Mouse (Mus musculus): Measurements from ENCODE around the gene Pgm1. TPM values are rescaled to one million over a fixed set of nuclear protein-coding genes. Genes with fewer than 3 reads are reported as not detected.

The Pgm1 gene
- polyA plus RNA-seq, 1 experiment from 2014 or later, result 53.9 TPM

DNA sequence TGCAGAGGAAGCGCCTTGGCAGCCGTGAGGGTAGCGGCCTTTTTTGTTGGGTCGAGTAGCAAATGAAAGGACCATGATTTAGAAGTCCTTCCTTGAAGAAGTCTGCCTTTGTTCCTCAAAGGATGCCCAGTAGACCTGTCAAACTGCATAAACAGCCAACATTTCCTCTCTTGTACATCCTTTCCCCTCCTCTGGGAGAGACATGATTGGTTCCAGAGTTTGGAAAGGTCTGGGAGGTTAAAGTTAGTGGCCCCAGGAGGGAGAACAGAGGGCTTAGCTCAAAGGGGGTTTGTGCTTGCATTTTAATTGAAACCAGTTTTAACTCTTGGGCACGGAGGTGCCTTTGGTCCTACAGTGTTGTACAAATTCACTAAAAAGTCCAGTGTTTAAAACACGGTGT is 37.3 kb downstream of the Pgm1 start:
- Histone ChIP-seq H3K27me3 (no peaks in the 10 kb centered on the region), H3K9me3 (no peaks in the 10 kb centered on the region), H3K4me1 (replicated peaks) (peaks cover 10% of the 10 kb centered on the region; the same call in 1 of the 2 replicates), H3K27ac (no peak overlapping the region), H3K4me3 (no peak overlapping the region), H3K36me3 (peaks cover 28% of the 10 kb centered on the region), H3K9ac (no peak overlapping the region), H3K4me2 (no peak overlapping the region)
- WGBS, result 81% methylated on average over 6 of the region's 6 CpGs
- ATAC-seq (ENCODE audit: low FRiP score), result no peak

DNA sequence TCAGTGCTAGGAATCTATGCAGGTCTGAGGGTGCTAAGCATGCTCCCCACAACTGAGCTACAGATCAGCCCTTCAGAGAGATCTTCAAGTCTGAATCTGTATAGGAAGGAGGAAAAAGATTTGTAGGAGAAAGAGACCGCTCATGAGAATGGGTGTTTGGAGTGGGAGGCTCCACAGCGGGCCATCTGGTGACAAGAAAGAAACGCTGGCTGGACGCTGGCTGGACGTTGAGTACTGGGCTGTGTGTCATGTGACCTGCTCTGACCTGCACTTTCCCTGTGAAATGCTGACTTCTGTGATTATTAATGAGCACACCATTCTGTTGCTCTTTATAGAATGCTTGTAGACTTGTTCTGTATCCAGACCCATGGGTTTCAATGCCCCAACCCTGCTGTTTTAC is 40.1 kb downstream of the Pgm1 start:
- peaks cover 10% of the 10 kb centered on the region; the same call in 1 of the 2 replicates for H3K4me1 ChIP-seq (replicated peaks)
- H3K27ac ChIP-seq, result no peak overlapping the region
- H3K9me3 ChIP-seq, result no peaks in the 10 kb centered on the region
- peaks cover 21% of the 10 kb centered on the region for H3K36me3 ChIP-seq
- no peaks in the 10 kb centered on the region for H3K27me3 ChIP-seq
- no peak overlapping the region for H3K4me3 ChIP-seq
- no peak overlapping the region for H3K4me2 ChIP-seq
- no peak overlapping the region for H3K9ac ChIP-seq
- ATAC-seq (ENCODE audit: low FRiP score), result no peak
- 29% methylated on average over 5 of the region's 5 CpGs for WGBS

GRCm38 (mm10) chr4:99970097-99970496 is 40.9 kb downstream of the Pgm1 start:
- Histone ChIP-seq H3K27ac (no peak overlapping the region), H3K36me3 (peaks cover 16% of the 10 kb centered on the region), H3K4me2 (no peak overlapping the region), H3K9ac (no peak overlapping the region), H3K4me3 (no peak overlapping the region), H3K27me3 (no peaks in the 10 kb centered on the region), H3K4me1 (replicated peaks) (peaks cover 10% of the 10 kb centered on the region; the same call in 1 of the 2 replicates), H3K9me3 (no peaks in the 10 kb centered on the region)
- no peak for ATAC-seq (ENCODE audit: low FRiP score)
- 62% methylated on average over 4 of the region's 4 CpGs for WGBS

- Histone ChIP-seq H3K9ac (no peak overlapping the region), H3K27me3 (no peaks in the 10 kb centered on the region), H3K4me2 (no peak overlapping the region), H3K36me3 (peaks cover 7% of the 10 kb centered on the region; the same call in 1 of the 2 replicates), H3K9me3 (no peaks in the 10 kb centered on the region), H3K27ac (no peak overlapping the region), H3K4me3 (no peak overlapping the region), H3K4me1 (replicated peaks) (peaks cover 10% of the 10 kb centered on the region; the same call in 1 of the 2 replicates)
- ATAC-seq (ENCODE audit: low FRiP score), result no peak
- WGBS, result 94% methylated on average over 6 of the region's 6 CpGs
Measured at GRCm38 (mm10) chr4:99972886-99973285, 43.7 kb downstream of the Pgm1 start.

DNA sequence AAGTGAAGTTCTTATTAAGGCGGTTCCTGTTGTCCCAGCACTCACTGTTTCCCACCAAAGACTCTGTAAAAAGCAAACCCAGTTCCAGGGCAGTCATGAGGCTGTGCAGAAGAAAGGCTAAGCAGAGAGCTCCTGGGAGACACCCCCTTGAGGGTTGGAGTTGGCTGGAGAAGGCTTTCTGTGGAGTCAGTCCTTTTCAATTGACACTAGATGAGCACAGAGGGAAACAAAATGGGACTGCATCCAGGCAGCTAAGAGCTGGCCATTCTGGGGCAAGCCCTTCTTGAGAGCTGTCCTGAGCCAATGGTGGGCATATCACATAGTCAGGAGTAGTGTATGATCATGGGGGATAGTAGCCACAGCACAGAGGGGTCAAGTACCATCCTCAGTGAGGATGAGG is 44.7 kb downstream of the Pgm1 start:
- Histone ChIP-seq H3K4me2 (no peak overlapping the region), H3K36me3 (peaks cover 7% of the 10 kb centered on the region; the same call in 1 of the 2 replicates), H3K9me3 (no peaks in the 10 kb centered on the region), H3K27ac (no peak overlapping the region), H3K4me3 (no peak overlapping the region), H3K9ac (no peak overlapping the region), H3K4me1 (replicated peaks) (peaks cover 10% of the 10 kb centered on the region; the same call in 1 of the 2 replicates), H3K27me3 (no peaks in the 10 kb centered on the region)
- 93% methylated on average over 1 of the region's 1 CpGs for WGBS
- ATAC-seq (ENCODE audit: low FRiP score), result no peak

GRCm38 (mm10) chr4:99974375-99974774 is 45.2 kb downstream of the Pgm1 start:
- Histone ChIP-seq H3K4me3 (no peak overlapping the region), H3K4me1 (replicated peaks) (peaks cover 7% of the 10 kb centered on the region; the same call in 1 of the 2 replicates), H3K9me3 (no peaks in the 10 kb centered on the region), H3K9ac (no peak overlapping the region), H3K27me3 (no peaks in the 10 kb centered on the region), H3K36me3 (peaks cover 7% of the 10 kb centered on the region; the same call in 1 of the 2 replicates), H3K27ac (no peak overlapping the region), H3K4me2 (no peak overlapping the region)
- ATAC-seq (ENCODE audit: low FRiP score), result no peak
- 73% methylated on average over 5 of the region's 5 CpGs for WGBS

DNA sequence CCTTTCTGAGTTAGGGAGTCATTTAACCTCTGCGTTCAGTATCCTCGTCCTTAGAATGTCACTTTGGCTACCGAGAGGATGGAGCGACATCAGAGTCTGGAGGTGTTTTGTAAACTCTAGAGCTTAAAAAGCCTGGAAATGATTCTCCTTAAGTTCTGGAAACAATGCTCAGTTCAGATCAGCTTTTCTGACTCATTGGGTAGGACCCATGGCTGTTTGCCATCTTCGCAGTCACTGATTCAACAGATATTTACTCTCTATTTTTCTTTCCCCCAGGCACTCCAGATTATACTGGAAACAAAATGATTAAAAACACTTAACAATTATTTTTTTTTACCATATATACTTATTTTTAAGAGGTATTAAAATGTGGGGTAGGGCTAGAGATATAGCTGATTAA is 50.1 kb downstream of the Pgm1 start:
- WGBS, result 93% methylated on average over 5 of the region's 5 CpGs
- no peak overlapping the region for H3K9ac ChIP-seq
- no peaks in the 10 kb centered on the region; the same call in 1 of the 2 replicates for H3K4me1 ChIP-seq (replicated peaks)
- H3K27ac ChIP-seq, result no peak overlapping the region
- H3K27me3 ChIP-seq, result no peaks in the 10 kb centered on the region
- no peaks in the 10 kb centered on the region for H3K9me3 ChIP-seq
- no peak overlapping the region for H3K4me2 ChIP-seq
- no peak for ATAC-seq (ENCODE audit: low FRiP score)
- no peak overlapping the region for H3K4me3 ChIP-seq
- H3K36me3 ChIP-seq, result 0 out of 2 replicates have a peak, but pooled peaks cover 6% of the 10 kb centered on the region

DNA sequence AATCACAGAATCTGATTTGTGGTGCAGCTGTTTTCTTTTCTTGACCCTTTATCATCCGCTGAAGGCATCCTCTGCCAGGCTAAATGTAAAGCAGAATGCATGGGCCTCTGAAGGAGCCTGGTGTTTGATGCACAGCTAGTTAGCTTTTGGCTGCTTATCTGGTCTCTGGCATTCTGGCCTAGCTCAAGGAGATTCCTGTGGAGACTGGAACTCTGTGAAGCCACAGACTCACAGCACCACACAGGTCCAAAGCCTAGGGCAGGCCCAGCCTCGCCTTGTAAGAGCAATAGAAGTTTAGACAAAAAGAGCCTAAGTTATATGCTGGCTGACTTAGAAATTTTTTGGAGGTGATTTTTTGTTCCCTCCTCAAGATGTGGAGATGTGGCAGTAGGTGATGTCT is 52.0 kb downstream of the Pgm1 start:
- Histone ChIP-seq H3K9ac (no peak overlapping the region), H3K27me3 (no peaks in the 10 kb centered on the region), H3K4me2 (no peak overlapping the region), H3K4me3 (no peak overlapping the region), H3K4me1 (replicated peaks) (peaks cover 5% of the 10 kb centered on the region; the same call in 1 of the 2 replicates), H3K36me3 (0 out of 2 replicates have a peak, but pooled peaks cover 6% of the 10 kb centered on the region), H3K27ac (no peak overlapping the region), H3K9me3 (no peaks in the 10 kb centered on the region)
- ATAC-seq (ENCODE audit: low FRiP score), result no peak
- 88% methylated on average over 2 of the region's 2 CpGs for WGBS

DNA sequence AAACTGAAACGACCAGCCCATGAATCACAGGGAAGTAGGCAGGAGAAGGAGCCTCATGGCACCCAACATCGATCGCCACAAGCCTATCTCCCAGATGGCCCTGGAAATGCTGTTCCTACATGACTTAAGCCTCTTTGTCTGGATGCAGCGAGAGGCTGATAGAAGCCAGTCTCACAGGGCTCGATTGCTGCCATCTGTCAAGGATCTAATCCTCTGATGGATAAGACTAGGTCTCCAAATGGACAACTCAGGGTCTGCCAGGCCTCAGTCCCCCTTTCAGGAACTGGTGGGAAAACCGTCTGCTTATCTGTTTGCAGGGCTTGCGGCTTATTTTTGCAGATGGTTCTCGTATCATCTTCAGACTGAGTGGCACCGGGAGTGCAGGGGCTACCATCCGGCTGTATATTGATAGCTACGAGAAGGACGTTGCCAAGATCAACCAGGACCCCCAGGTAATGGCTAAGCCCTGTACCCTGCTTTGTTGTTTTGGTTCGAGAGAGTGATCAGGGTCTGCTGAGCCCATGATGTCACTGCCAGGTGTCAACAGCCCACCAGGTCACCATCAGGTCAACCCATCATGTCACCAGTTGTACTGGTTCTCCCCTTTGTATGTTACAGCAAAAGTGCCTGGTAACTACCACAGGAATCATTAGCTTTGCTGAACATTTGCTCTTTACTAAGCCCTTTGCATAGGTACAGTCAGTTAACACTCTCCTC is 54.6 kb downstream of the Pgm1 start:
- no peak overlapping the region for H3K4me3 ChIP-seq
- ATAC-seq (ENCODE audit: low FRiP score), result peak; percentile 24; the same call in 1 of the 2 replicates
- 0 out of 2 replicates have a peak, but pooled peaks cover 11% of the 10 kb centered on the region for H3K36me3 ChIP-seq
- peaks cover 5% of the 10 kb centered on the region; the same call in 1 of the 2 replicates for H3K4me1 ChIP-seq (replicated peaks)
- no peak overlapping the region for H3K4me2 ChIP-seq
- 79% methylated on average over 13 of the region's 13 CpGs for WGBS
- H3K27me3 ChIP-seq, result no peaks in the 10 kb centered on the region
- no peaks in the 10 kb centered on the region for H3K9me3 ChIP-seq
- no peak overlapping the region for H3K27ac ChIP-seq
- H3K9ac ChIP-seq, result no peak overlapping the region

DNA sequence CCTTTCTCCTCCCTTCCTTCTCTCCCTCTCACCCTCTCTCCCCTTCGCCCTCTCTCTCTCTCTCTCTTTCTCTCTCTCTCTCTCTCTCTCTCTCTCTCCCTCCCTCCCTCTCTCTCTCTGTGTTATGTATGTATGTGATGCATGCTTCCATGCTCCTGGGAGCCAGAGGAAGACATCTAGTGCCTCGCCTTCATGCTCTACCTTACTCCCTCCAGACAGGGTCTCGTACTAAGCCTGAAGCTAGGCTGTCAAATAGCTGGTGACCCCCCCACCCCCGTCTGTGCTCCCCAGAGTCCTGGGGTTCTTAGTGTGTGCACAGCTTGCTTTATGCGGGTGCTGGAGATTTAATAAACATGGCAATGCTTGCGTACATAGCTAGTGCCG is 55.1 kb downstream of the Pgm1 start:
- peaks cover 5% of the 10 kb centered on the region; the same call in 1 of the 2 replicates for H3K4me1 ChIP-seq (replicated peaks)
- H3K27me3 ChIP-seq, result no peaks in the 10 kb centered on the region
- no peak overlapping the region for H3K4me2 ChIP-seq
- no peak overlapping the region for H3K4me3 ChIP-seq
- H3K27ac ChIP-seq, result no peak overlapping the region
- no peaks in the 10 kb centered on the region for H3K9me3 ChIP-seq
- WGBS, result 66% methylated on average over 7 of the region's 7 CpGs
- H3K36me3 ChIP-seq, result 0 out of 2 replicates have a peak, but pooled peaks cover 11% of the 10 kb centered on the region
- ATAC-seq (ENCODE audit: low FRiP score), result no peak
- H3K9ac ChIP-seq, result no peak overlapping the region

- H3K36me3 ChIP-seq, result 0 out of 2 replicates have a peak, but pooled peaks cover 11% of the 10 kb centered on the region
- H3K4me1 ChIP-seq (replicated peaks), result peaks cover 5% of the 10 kb centered on the region; the same call in 1 of the 2 replicates
- no peak for ATAC-seq (ENCODE audit: low FRiP score)
- H3K9ac ChIP-seq, result no peak overlapping the region
- no peak overlapping the region for H3K4me2 ChIP-seq
- no peaks in the 10 kb centered on the region for H3K9me3 ChIP-seq
- no peaks in the 10 kb centered on the region for H3K27me3 ChIP-seq
- no peak overlapping the region for H3K4me3 ChIP-seq
- 89% methylated on average over 7 of the region's 7 CpGs for whole genome bisulfite sequencing
- H3K27ac ChIP-seq, result no peak overlapping the region
Measured at GRCm38 (mm10) chr4:99985086-99985485, 55.9 kb downstream of the Pgm1 start.

DNA sequence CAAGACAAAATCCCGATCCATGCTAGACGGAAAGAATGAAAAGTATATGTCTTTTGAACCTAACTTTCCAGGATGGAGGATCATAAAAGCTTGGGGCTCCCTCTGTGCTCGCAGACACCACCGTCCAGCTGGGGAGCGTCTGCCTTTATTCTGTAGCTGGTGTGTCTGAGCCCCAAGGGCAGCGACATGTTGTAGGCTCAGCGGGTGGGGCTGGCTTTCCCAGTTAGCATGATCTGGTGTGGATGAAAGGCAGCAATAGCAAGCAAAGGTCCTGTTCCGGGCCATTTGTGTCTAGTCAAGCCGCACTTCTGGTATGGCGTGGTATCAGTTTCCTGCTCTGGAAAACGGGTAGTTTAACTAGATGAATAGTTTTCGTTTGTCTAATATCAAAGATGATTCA is 56.4 kb downstream of the Pgm1 start:
- no peak for ATAC-seq (ENCODE audit: low FRiP score)

More for the DNA sequence above, 56.4 kb downstream of the Pgm1 start:
- H3K4me3 ChIP-seq, result no peak overlapping the region
- H3K9me3 ChIP-seq, result no peaks in the 10 kb centered on the region
- no peak overlapping the region for H3K27ac ChIP-seq
- 0 out of 2 replicates have a peak, but pooled peaks cover 11% of the 10 kb centered on the region for H3K36me3 ChIP-seq
- no peak overlapping the region for H3K9ac ChIP-seq
- peaks cover 5% of the 10 kb centered on the region; the same call in 1 of the 2 replicates for H3K4me1 ChIP-seq (replicated peaks)
- H3K4me2 ChIP-seq, result no peak overlapping the region
- 82% methylated on average over 12 of the region's 12 CpGs for WGBS
- no peaks in the 10 kb centered on the region for H3K27me3 ChIP-seq
